Mouse (Mus musculus): ENCODE measurements around the gene Dnajb7. TPM values are rescaled to one million over a fixed set of nuclear protein-coding genes. Genes with fewer than 3 reads are reported as not detected.

The Dnajb7 gene
- polyA plus RNA-seq, 1 experiment from 2014 or later: 2.3 TPM

GRCm38 (mm10) chr15:81399638-81400315 lies 8.3 kb downstream of the Dnajb7 start, which contains the start of the genes St13 and Xpnpep3:
TSS of gene St13 (minus strand) at chr15:81400077.
TSS of gene Xpnpep3 (plus strand) at chr15:81400138.
- Histone ChIP-seq H3K9ac (peak within 1 kb of the TSS; percentile 97), H3K27me3 (no peaks in the 10 kb centered on the region), H3K9me3 (replicated peaks) (no peaks in the 10 kb centered on the region), H3K4me1 (peaks cover 26% of the 10 kb centered on the region), H3K27ac (replicated peaks) (peak within 1 kb of the TSS; percentile 96), H3K36me3 (no peaks in the 10 kb centered on the region), H3K4me2 (replicated peaks) (peak within 1 kb of the TSS; percentile 75), H3K4me3 (replicated peaks) (peak within 1 kb of the TSS; percentile 95)
- peak; percentile 99 for ATAC-seq (ENCODE audit: insufficient number of reproducible peaks, low FRiP score, low TSS enrichment, low read depth)
- under 1% methylated on average over 50 of the region's 50 CpGs for WGBS

- no peaks in the 10 kb centered on the region for H3K36me3 ChIP-seq
- peak overlapping the region; percentile 75 for H3K4me2 ChIP-seq (replicated peaks)
- H3K9me3 ChIP-seq (replicated peaks): no peaks in the 10 kb centered on the region
- WGBS: under 1% methylated on average over 21 of the region's 21 CpGs
- H3K27me3 ChIP-seq: no peaks in the 10 kb centered on the region
- H3K9ac ChIP-seq: peak overlapping the region; percentile 97
- peak overlapping the region; percentile 95 for H3K4me3 ChIP-seq (replicated peaks)
- peaks cover 26% of the 10 kb centered on the region for H3K4me1 ChIP-seq
- H3K27ac ChIP-seq (replicated peaks): peak overlapping the region; percentile 96
- no peak; the same call in 1 of the 2 replicates for ATAC-seq (ENCODE audit: insufficient number of reproducible peaks, low FRiP score, low TSS enrichment, low read depth)
Measured at GRCm38 (mm10) chr15:81399297-81399637, 8.8 kb downstream of the Dnajb7 start.

- Histone ChIP-seq H3K4me1 (peaks cover 26% of the 10 kb centered on the region), H3K27ac (replicated peaks) (no peak overlapping the region), H3K4me3 (replicated peaks) (peak overlapping the region; percentile 95), H3K4me2 (replicated peaks) (peak overlapping the region; percentile 75), H3K27me3 (no peaks in the 10 kb centered on the region), H3K36me3 (0 out of 2 replicates have a peak, but pooled peaks cover 3% of the 10 kb centered on the region), H3K9me3 (replicated peaks) (no peaks in the 10 kb centered on the region), H3K9ac (0 out of 2 replicates have a peak overlapping the region, but pooled peaks have one; percentile 97)
- ATAC-seq (ENCODE audit: insufficient number of reproducible peaks, low FRiP score, low TSS enrichment, low read depth): no peak
Measured at GRCm38 (mm10) chr15:81398189-81398588, 9.9 kb downstream of the Dnajb7 start.

GRCm38 (mm10) chr15:81394211-81394915 lies 13.7 kb downstream of the Dnajb7 start:
- Histone ChIP-seq H3K27ac (replicated peaks) (no peak overlapping the region), H3K9ac (no peak overlapping the region), H3K4me2 (replicated peaks) (no peak overlapping the region), H3K9me3 (replicated peaks) (no peaks in the 10 kb centered on the region), H3K4me1 (peaks cover 19% of the 10 kb centered on the region), H3K36me3 (peaks cover 35% of the 10 kb centered on the region; the same call in 1 of the 2 replicates), H3K4me3 (replicated peaks) (no peak overlapping the region), H3K27me3 (no peaks in the 10 kb centered on the region)
- no peak for ATAC-seq (ENCODE audit: insufficient number of reproducible peaks, low FRiP score, low TSS enrichment, low read depth)
- 81% methylated on average over 8 of the region's 8 CpGs for WGBS

- H3K27ac ChIP-seq (replicated peaks): no peak overlapping the region
- no peak overlapping the region for H3K4me3 ChIP-seq (replicated peaks)
- no peak for ATAC-seq (ENCODE audit: insufficient number of reproducible peaks, low FRiP score, low TSS enrichment, low read depth)
- no peak overlapping the region for H3K4me2 ChIP-seq (replicated peaks)
- no peak overlapping the region for H3K9ac ChIP-seq
- H3K4me1 ChIP-seq: peaks cover 13% of the 10 kb centered on the region; the same call in 1 of the 2 replicates
- no peaks in the 10 kb centered on the region for H3K9me3 ChIP-seq (replicated peaks)
- no peaks in the 10 kb centered on the region for H3K27me3 ChIP-seq
- H3K36me3 ChIP-seq: peaks cover 43% of the 10 kb centered on the region
Measured at GRCm38 (mm10) chr15:81392997-81393396, 15.1 kb downstream of the Dnajb7 start.

GRCm38 (mm10) chr15:81386327-81386726 lies 21.8 kb downstream of the Dnajb7 start:
- Histone ChIP-seq H3K27me3 (no peaks in the 10 kb centered on the region), H3K9ac (no peak overlapping the region), H3K36me3 (peaks cover 87% of the 10 kb centered on the region), H3K27ac (replicated peaks) (no peak overlapping the region), H3K4me1 (no peaks in the 10 kb centered on the region), H3K4me2 (replicated peaks) (no peak overlapping the region), H3K4me3 (replicated peaks) (no peak overlapping the region), H3K9me3 (replicated peaks) (no peaks in the 10 kb centered on the region)
- WGBS: 94% methylated on average over 5 of the region's 5 CpGs
- ATAC-seq (ENCODE audit: insufficient number of reproducible peaks, low FRiP score, low TSS enrichment, low read depth): no peak

GRCm38 (mm10) chr15:81378845-81379244 lies 29.3 kb downstream of the Dnajb7 start:
- no peak overlapping the region for H3K27ac ChIP-seq (replicated peaks)
- 77% methylated on average over 2 of the region's 2 CpGs for WGBS
- H3K4me2 ChIP-seq (replicated peaks): no peak overlapping the region
- no peak overlapping the region for H3K4me3 ChIP-seq (replicated peaks)
- no peaks in the 10 kb centered on the region for H3K4me1 ChIP-seq
- H3K27me3 ChIP-seq: no peaks in the 10 kb centered on the region
- peaks cover 69% of the 10 kb centered on the region for H3K36me3 ChIP-seq
- no peak overlapping the region for H3K9ac ChIP-seq
- ATAC-seq (ENCODE audit: insufficient number of reproducible peaks, low FRiP score, low TSS enrichment, low read depth): no peak
- H3K9me3 ChIP-seq (replicated peaks): no peaks in the 10 kb centered on the region

GRCm38 (mm10) chr15:81374621-81375020 lies 33.5 kb downstream of the Dnajb7 start:
- WGBS: 90% methylated on average over 11 of the region's 11 CpGs
- no peak for ATAC-seq (ENCODE audit: insufficient number of reproducible peaks, low FRiP score, low TSS enrichment, low read depth)
- no peaks in the 10 kb centered on the region for H3K4me1 ChIP-seq

GRCm38 (mm10) chr15:81370356-81370755 lies 37.7 kb downstream of the Dnajb7 start:
- no peak for ATAC-seq (ENCODE audit: insufficient number of reproducible peaks, low FRiP score, low TSS enrichment, low read depth)
- H3K36me3 ChIP-seq: peaks cover 82% of the 10 kb centered on the region
- no peak overlapping the region for H3K9ac ChIP-seq
- no peaks in the 10 kb centered on the region for H3K27me3 ChIP-seq
- H3K4me3 ChIP-seq (replicated peaks): no peak overlapping the region
- no peaks in the 10 kb centered on the region for H3K9me3 ChIP-seq (replicated peaks)
- H3K4me2 ChIP-seq (replicated peaks): no peak overlapping the region
- WGBS: 61% methylated on average over 1 of the region's 1 CpGs
- H3K4me1 ChIP-seq: no peaks in the 10 kb centered on the region
- no peak overlapping the region for H3K27ac ChIP-seq (replicated peaks)

More at GRCm38 (mm10) chr15:81374621-81375020, 33.5 kb downstream of the Dnajb7 start:
- Histone ChIP-seq H3K27ac (replicated peaks) (no peak overlapping the region), H3K9me3 (replicated peaks) (no peaks in the 10 kb centered on the region), H3K27me3 (no peaks in the 10 kb centered on the region), H3K36me3 (peaks cover 68% of the 10 kb centered on the region), H3K4me3 (replicated peaks) (no peak overlapping the region), H3K9ac (no peak overlapping the region), H3K4me2 (replicated peaks) (no peak overlapping the region)

- WGBS: 95% methylated on average over 1 of the region's 1 CpGs
- H3K9me3 ChIP-seq (replicated peaks): no peaks in the 10 kb centered on the region
- no peak overlapping the region for H3K27ac ChIP-seq (replicated peaks)
- no peaks in the 10 kb centered on the region for H3K27me3 ChIP-seq
- ATAC-seq (ENCODE audit: insufficient number of reproducible peaks, low FRiP score, low TSS enrichment, low read depth): no peak
- H3K9ac ChIP-seq: no peak overlapping the region
- H3K4me3 ChIP-seq (replicated peaks): no peak overlapping the region
- peaks cover 79% of the 10 kb centered on the region for H3K36me3 ChIP-seq
- H3K4me2 ChIP-seq (replicated peaks): no peak overlapping the region
- H3K4me1 ChIP-seq: no peaks in the 10 kb centered on the region
Measured at GRCm38 (mm10) chr15:81368601-81369000, 39.5 kb downstream of the Dnajb7 start.

GRCm38 (mm10) chr15:81366241-81366640 lies 41.9 kb downstream of the Dnajb7 start:
- H3K27ac ChIP-seq (replicated peaks): no peak overlapping the region
- H3K9me3 ChIP-seq (replicated peaks): no peaks in the 10 kb centered on the region
- H3K4me3 ChIP-seq (replicated peaks): no peak overlapping the region
- no peak overlapping the region for H3K4me2 ChIP-seq (replicated peaks)
- peaks cover 5% of the 10 kb centered on the region; the same call in 1 of the 2 replicates for H3K4me1 ChIP-seq
- H3K27me3 ChIP-seq: no peaks in the 10 kb centered on the region
- no peak overlapping the region for H3K9ac ChIP-seq
- peaks cover 69% of the 10 kb centered on the region for H3K36me3 ChIP-seq
- 72% methylated on average over 4 of the region's 4 CpGs for WGBS
- no peak for ATAC-seq (ENCODE audit: insufficient number of reproducible peaks, low FRiP score, low TSS enrichment, low read depth)

Data from embryonic facial prominence, embryonic 15.5 days (tissue).